Mouse (Mus musculus) E14TG2a.4 (cell line): ENCODE measurements around the gene Agap1.
A peak's percentile ranks its signal among the peaks of the same experiment; 100 is the strongest.

Experiments used
- CTCF ChIP-seq: conservative IDR thresholded peaks from 2 replicates; pipeline ENCODE4 v1.5.1; 2014; ENCODE audit warnings: low read length
- NANOG ChIP-seq: IDR thresholded peaks from 2 replicates; pipeline ENCODE4 v1.6.1; 2014; ENCODE audit warnings: borderline replicate concordance, low read length, mixed read lengths

DNA sequence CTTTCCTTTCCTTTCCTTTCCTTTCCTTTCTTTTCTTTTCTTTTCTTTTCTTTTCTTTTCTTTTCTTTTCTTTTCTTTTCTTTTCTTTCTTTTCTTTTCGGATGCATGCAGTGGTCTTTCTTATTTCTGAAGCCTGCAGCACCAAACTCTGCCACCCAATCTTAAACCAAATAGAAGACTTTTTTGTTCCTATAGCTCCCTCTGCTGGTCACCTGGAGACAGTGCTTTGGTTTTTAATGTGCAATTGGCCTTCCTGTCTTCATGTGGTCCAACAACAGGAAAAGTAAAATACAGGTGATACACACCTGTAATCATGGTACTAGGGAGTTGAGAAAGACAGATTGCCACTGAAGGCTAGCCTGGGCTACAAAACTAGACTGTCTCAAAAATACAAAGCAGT lies 177.1 kb downstream of the Agap1 start:
- peak; percentile 83 for TF ChIP-seq CTCF
- TF ChIP-seq NANOG: no peak
